Mouse (Mus musculus) ES-CJ7 (cell line): ENCODE results near the gene Senp7.
"Not testable (repeated sequence)": the region's sequence is repeated elsewhere in the genome, so short reads cannot be mapped to it uniquely, and the experiment has no call there.

Source experiments
- DNase-seq: peaks from one replicate; pipeline ENCODE4 v3.0.0; 2011; ENCODE audit warnings: low read depth, low spot score

The Senp7 gene

GRCm38 (mm10) chr16:56066113-56066512 is 18.0 kb downstream of the Senp7 start:
- no peak for DNase-seq

GRCm38 (mm10) chr16:56068523-56069070 is 20.5 kb downstream of the Senp7 start:
- DNase-seq = no peak

- DNase-seq = peak; percentile 43
Measured at GRCm38 (mm10) chr16:56071317-56072232, 23.4 kb downstream of the Senp7 start.

- DNase-seq = no peak
Measured at GRCm38 (mm10) chr16:56072533-56072932, 24.4 kb downstream of the Senp7 start.

GRCm38 (mm10) chr16:56073150-56073549 is 25.0 kb downstream of the Senp7 start:
- not testable (repeated sequence) for DNase-seq

- DNase-seq = no peak
Measured at GRCm38 (mm10) chr16:56074122-56074521, 26.0 kb downstream of the Senp7 start.

- DNase-seq = no peak
Measured at GRCm38 (mm10) chr16:56074565-56074964, 26.4 kb downstream of the Senp7 start.

GRCm38 (mm10) chr16:56075222-56076111 is 27.3 kb downstream of the Senp7 start:
- peak; percentile 91 for DNase-seq

GRCm38 (mm10) chr16:56076121-56076869 is 28.2 kb downstream of the Senp7 start:
- DNase-seq = no peak

- no peak for DNase-seq
Measured at GRCm38 (mm10) chr16:56079419-56079818, 31.3 kb downstream of the Senp7 start.

- no peak for DNase-seq
Measured at GRCm38 (mm10) chr16:56081691-56082090, 33.6 kb downstream of the Senp7 start.

GRCm38 (mm10) chr16:56086336-56086735 is 38.2 kb downstream of the Senp7 start:
- no peak for DNase-seq

GRCm38 (mm10) chr16:56090385-56090784 is 42.2 kb downstream of the Senp7 start:
- DNase-seq = no peak

GRCm38 (mm10) chr16:56096401-56097018 is 48.4 kb downstream of the Senp7 start:
- DNase-seq = not testable (repeated sequence)

- DNase-seq = no peak
Measured at GRCm38 (mm10) chr16:56115706-56116105, 67.6 kb downstream of the Senp7 start.

GRCm38 (mm10) chr16:56116155-56116554 is 68.0 kb downstream of the Senp7 start:
- DNase-seq = peak; percentile 82

GRCm38 (mm10) chr16:56117327-56118180 is 69.4 kb downstream of the Senp7 start:
- no peak for DNase-seq

GRCm38 (mm10) chr16:56122517-56122916 is 74.4 kb downstream of the Senp7 start:
- no peak for DNase-seq

- DNase-seq = no peak
Measured at GRCm38 (mm10) chr16:56124045-56124444, 75.9 kb downstream of the Senp7 start.

GRCm38 (mm10) chr16:56131666-56132065 is 83.5 kb downstream of the Senp7 start:
- peak; percentile 33 for DNase-seq
